Mouse (Mus musculus) MEL (cell line): Measurements from ENCODE around the gene Raet1d.
"Not testable (repeated sequence)": the region's sequence is repeated elsewhere in the genome, so short reads cannot be mapped to it uniquely, and the experiment has no call there.

Experiments used
- CTCF ChIP-seq, 3 experiments: IDR thresholded peaks in 2 of 3; conservative IDR thresholded peaks in 1 of 3; 2 replicates each; pipeline ENCODE4 v1.5.1; 2011 to 2012; ENCODE audit warnings: low read length in 3 of 3, low read depth in 2 of 3, mild to moderate bottlenecking in 2 of 3, improper control_type of control experiment in 1 of 3, inconsistent platforms in 1 of 3, mixed read lengths in 1 of 3, moderate library complexity in 1 of 3; ENCODE audit not compliant: control insufficient read depth in 1 of 3, insufficient read depth in 1 of 3, poor library complexity in 1 of 3, severe bottlenecking in 1 of 3
- ETS1 ChIP-seq: IDR thresholded peaks from 2 replicates; pipeline ENCODE4 v1.6.1; 2012; ENCODE audit warnings: low read depth, mild to moderate bottlenecking, inconsistent platforms, low read length, improper control_type of control experiment, moderate library complexity
- NELFE ChIP-seq: IDR thresholded peaks from 2 replicates; pipeline ENCODE4 v1.6.1; 2011; ENCODE audit warnings: low read depth, low read length, improper control_type of control experiment
- POLR2AphosphoS5 ChIP-seq: IDR thresholded peaks from 2 replicates; pipeline ENCODE4 v1.6.1; 2012; ENCODE audit warnings: low read depth, borderline replicate concordance, mild to moderate bottlenecking, inconsistent platforms, low read length, moderate library complexity, mixed read lengths
- SMC3 ChIP-seq: IDR thresholded peaks from 2 replicates; pipeline ENCODE4 v1.6.1; 2011; ENCODE audit warnings: low read depth, low read length, improper control_type of control experiment
- ZNF384 ChIP-seq: IDR thresholded peaks from 2 replicates; pipeline ENCODE4 v1.6.1; 2012; ENCODE audit warnings: low read depth, mild to moderate bottlenecking, inconsistent platforms, low read length, improper control_type of control experiment

DNA sequence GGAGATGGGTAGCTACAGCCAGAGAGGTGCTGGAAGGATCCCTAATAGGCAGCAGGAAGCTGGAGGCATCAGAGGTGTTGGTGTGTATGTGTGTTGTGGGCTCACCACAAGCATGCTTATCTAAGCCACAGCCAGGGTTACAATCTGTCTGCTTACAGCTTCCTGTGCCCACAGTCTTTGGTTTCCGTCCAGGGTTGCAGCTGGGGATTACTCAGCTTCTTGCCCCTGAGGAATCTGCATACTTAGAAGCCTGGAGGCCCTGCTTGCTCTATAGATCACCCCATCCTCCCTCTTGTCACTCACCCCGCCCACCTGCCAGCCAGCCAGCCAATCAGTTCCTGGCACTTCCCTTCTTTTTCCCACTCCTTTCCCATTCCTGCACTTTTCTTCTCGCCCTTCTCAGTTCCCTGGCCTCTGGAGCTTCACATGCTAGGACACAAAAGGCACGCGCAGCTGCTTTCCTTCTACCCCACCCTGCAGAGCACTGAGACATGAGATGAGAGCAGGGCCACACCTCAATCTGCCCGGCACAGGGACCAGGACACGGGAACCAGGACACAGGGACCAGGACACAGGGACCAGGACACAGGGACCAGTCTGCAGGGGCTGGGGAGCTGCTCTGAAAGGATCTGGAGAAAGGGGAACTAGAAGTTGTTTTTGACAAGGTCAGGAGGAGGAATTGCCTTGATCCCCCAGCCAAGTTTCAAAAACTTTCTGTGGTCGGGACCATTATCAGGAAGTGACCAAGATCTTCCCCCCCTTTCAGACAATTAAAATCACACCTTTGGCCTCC is 53.5 kb downstream of the Raet1d start:
- not testable (repeated sequence) for TF ChIP-seq NELFE; SMC3; CTCF (IDR thresholded peaks at IDR 0.05 in 2 of 3, conservative IDR thresholded peaks at IDR 0.05 in 1 of 3; ENCODE audit: control insufficient read depth in 1 of 3, insufficient read depth in 1 of 3, low read depth in 2 of 3, low read length in 3 of 3, poor library complexity in 1 of 3, severe bottlenecking in 1 of 3); POLR2AphosphoS5; ZNF384; ETS1
